Mouse (Mus musculus) adrenal gland, adult (tissue): ENCODE measurements around the gene Gpc3.
"Not testable (repeated sequence)": the region's sequence is repeated elsewhere in the genome, so short reads cannot be mapped to it uniquely, and the experiment has no call there.

Experiments
- DNase-seq, 2 experiments: peaks; one replicate each; pipeline ENCODE4 v3.0.0; 2022 to 2023; ENCODE audit warnings: low spot score in 1 of 2; ENCODE audit not compliant: inconsistent age in 2 of 2

Gpc3 gene

GRCm38 (mm10) chrX:52425605-52426004 is 188.1 kb downstream of the Gpc3 start:
- DNase-seq, result no peak

GRCm38 (mm10) chrX:52419850-52420249 is 193.9 kb downstream of the Gpc3 start:
- no peak for DNase-seq

- no peak for DNase-seq
Measured at GRCm38 (mm10) chrX:52412936-52413335, 200.8 kb downstream of the Gpc3 start.

GRCm38 (mm10) chrX:52401188-52401587 is 212.6 kb downstream of the Gpc3 start:
- no peak for DNase-seq

- peak in 1 of 2 experiments; percentile 31 for DNase-seq
Measured at GRCm38 (mm10) chrX:52375129-52375528, 238.6 kb downstream of the Gpc3 start.

GRCm38 (mm10) chrX:52374209-52374608 is 239.5 kb downstream of the Gpc3 start:
- DNase-seq, result no peak

GRCm38 (mm10) chrX:52372436-52372835 is 241.3 kb downstream of the Gpc3 start:
- DNase-seq, result no peak

GRCm38 (mm10) chrX:52369938-52370758 is 243.6 kb downstream of the Gpc3 start:
- DNase-seq, result peak in 1 of 2 experiments; percentile 48

- DNase-seq, result no peak
Measured at GRCm38 (mm10) chrX:52369304-52369937, 244.3 kb downstream of the Gpc3 start.

GRCm38 (mm10) chrX:52366826-52367225 is 246.9 kb downstream of the Gpc3 start:
- DNase-seq, result no peak

GRCm38 (mm10) chrX:52365790-52366189 is 248.0 kb downstream of the Gpc3 start:
- peak; percentile 15 to 54 for DNase-seq

- DNase-seq, result no peak
Measured at GRCm38 (mm10) chrX:52362241-52363011, 251.3 kb downstream of the Gpc3 start.

GRCm38 (mm10) chrX:52352981-52353380 is 260.8 kb downstream of the Gpc3 start:
- no peak for DNase-seq

GRCm38 (mm10) chrX:52350631-52351030 is 263.1 kb downstream of the Gpc3 start:
- DNase-seq, result not testable (repeated sequence)

GRCm38 (mm10) chrX:52348773-52349172 is 265.0 kb downstream of the Gpc3 start:
- no peak for DNase-seq

GRCm38 (mm10) chrX:52344018-52344417 is 269.7 kb downstream of the Gpc3 start:
- DNase-seq, result no peak

GRCm38 (mm10) chrX:52340251-52340650 is 273.5 kb downstream of the Gpc3 start:
- no peak for DNase-seq

- no peak for DNase-seq
Measured at GRCm38 (mm10) chrX:52321791-52322190, 292.0 kb downstream of the Gpc3 start.

- DNase-seq, result no peak
Measured at GRCm38 (mm10) chrX:52320653-52321052, 293.1 kb downstream of the Gpc3 start.

GRCm38 (mm10) chrX:52310976-52311375 is 302.8 kb downstream of the Gpc3 start:
- DNase-seq, result peak; percentile 46 to 59

GRCm38 (mm10) chrX:52305226-52305625 is 308.5 kb downstream of the Gpc3 start:
- DNase-seq, result no peak

- no peak for DNase-seq
Measured at GRCm38 (mm10) chrX:52288792-52289191, 325.0 kb downstream of the Gpc3 start.
